Mouse (Mus musculus): ENCODE data around the gene Gclm.
A peak's percentile ranks its signal among the peaks of the same experiment; 100 is the strongest.

Gclm gene

DNA sequence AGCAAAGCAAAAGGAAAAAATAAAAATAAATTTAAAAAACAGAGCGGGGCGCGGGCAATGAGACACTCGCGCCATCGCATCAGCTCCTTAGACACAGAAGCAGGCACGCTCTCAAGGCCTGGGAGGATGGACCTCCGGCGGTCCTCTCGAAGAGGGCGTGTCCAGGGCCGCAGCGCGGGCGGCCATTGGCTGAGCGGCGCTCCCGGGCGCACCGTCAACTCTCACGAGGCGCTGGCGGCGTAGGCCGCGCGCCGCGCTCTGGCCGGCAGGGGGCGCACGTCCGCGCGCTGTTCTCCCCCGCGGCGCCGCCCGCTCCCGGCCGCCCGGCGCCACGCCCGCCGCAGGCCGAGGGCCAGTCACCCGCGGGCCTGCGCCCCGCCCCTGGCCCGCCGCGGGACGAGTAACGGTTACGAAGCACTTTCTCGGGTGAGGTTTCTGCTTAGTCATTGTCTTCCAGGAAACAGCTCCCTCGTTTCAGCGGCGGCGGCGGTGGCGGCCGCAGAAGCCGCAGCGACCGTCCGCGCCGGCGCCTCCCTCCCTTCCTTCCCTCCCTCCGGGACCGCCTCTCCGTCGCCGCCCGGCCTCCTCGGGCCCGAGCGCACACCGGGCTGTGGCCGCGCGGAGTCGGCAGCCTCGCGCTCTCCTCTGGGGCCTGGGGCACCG is at the start of gene Gclm:
Gene Gclm (plus strand): TSS at position 343 of the 663 bp plus-strand sequence.
- DNase-seq (ENCODE audit: low read depth, low spot score), result peak; percentile 96
- H3K27me3 ChIP-seq (ENCODE audit: control insufficient read depth, insufficient read depth, low read length, poor library complexity, severe bottlenecking), result no peaks in the 10 kb centered on the region
- H3K36me3 ChIP-seq (ENCODE audit: control insufficient read depth, insufficient read depth, low read length, poor library complexity, severe bottlenecking), result no peaks in the 10 kb centered on the region

- Histone ChIP-seq H3K36me3 (ENCODE audit: control insufficient read depth, insufficient read depth, low read length, poor library complexity, severe bottlenecking) (no peaks in the 10 kb centered on the region), H3K27me3 (ENCODE audit: control insufficient read depth, insufficient read depth, low read length, poor library complexity, severe bottlenecking) (no peaks in the 10 kb centered on the region)
- no peak for DNase-seq (ENCODE audit: low read depth, low spot score)
Observed at GRCm38 (mm10) chr3:122196621-122197298, 48.6 kb upstream of the Gclm start.

- no peaks in the 10 kb centered on the region for H3K36me3 ChIP-seq (ENCODE audit: control insufficient read depth, insufficient read depth, low read length, poor library complexity, severe bottlenecking)
- DNase-seq (ENCODE audit: low read depth, low spot score), result no peak
- no peaks in the 10 kb centered on the region for H3K27me3 ChIP-seq (ENCODE audit: control insufficient read depth, insufficient read depth, low read length, poor library complexity, severe bottlenecking)
Observed at GRCm38 (mm10) chr3:122198532-122198931, 46.8 kb upstream of the Gclm start.

DNA sequence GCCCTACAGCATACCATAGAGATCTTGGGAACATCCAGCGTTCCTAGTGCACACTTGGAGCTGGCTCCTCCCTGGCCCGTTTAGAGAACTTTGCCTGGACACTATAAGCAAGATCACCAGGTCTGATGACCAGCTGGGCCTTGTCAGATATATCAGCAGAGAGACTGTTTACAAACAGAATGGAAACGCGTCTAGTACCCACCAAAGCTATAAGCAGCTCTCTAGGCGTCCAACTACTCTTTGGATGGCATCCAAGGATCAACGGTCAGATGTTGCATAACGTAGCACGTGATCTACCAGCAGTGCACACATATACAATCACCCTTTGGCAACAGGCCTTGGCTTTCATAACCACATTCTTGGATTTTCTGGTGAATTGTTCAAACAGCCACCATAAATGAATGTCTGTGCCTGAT is 46.4 kb upstream of the Gclm start:
- H3K36me3 ChIP-seq (ENCODE audit: control insufficient read depth, insufficient read depth, low read length, poor library complexity, severe bottlenecking), result no peaks in the 10 kb centered on the region
- H3K27me3 ChIP-seq (ENCODE audit: control insufficient read depth, insufficient read depth, low read length, poor library complexity, severe bottlenecking), result no peaks in the 10 kb centered on the region
- DNase-seq (ENCODE audit: low read depth, low spot score), result no peak

DNA sequence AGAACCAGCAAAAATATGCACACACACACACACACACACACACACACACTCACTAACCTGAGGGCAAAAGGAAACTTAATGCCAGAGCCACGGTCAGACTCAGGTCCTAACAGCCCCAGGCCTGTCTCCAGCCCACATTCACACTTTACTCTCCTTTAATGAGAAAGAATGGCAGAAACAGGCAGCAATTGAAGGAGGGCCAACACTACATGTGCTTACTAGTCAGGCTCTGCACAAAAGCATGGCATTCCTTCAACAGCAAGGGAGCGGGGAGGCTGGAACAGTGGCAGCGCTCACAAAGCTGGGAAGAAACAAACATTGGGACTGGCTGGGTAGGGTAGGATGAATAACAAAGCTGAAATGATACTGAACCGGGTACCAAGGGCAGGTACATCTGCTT is 45.8 kb upstream of the Gclm start:
- no peak for DNase-seq (ENCODE audit: low read depth, low spot score)
- Histone ChIP-seq H3K36me3 (ENCODE audit: control insufficient read depth, insufficient read depth, low read length, poor library complexity, severe bottlenecking) (no peaks in the 10 kb centered on the region), H3K27me3 (ENCODE audit: control insufficient read depth, insufficient read depth, low read length, poor library complexity, severe bottlenecking) (no peaks in the 10 kb centered on the region)

GRCm38 (mm10) chr3:122200017-122200416 is 45.3 kb upstream of the Gclm start:
- DNase-seq (ENCODE audit: low read depth, low spot score), result no peak
- Histone ChIP-seq H3K27me3 (ENCODE audit: control insufficient read depth, insufficient read depth, low read length, poor library complexity, severe bottlenecking) (no peaks in the 10 kb centered on the region), H3K36me3 (ENCODE audit: control insufficient read depth, insufficient read depth, low read length, poor library complexity, severe bottlenecking) (no peaks in the 10 kb centered on the region)

GRCm38 (mm10) chr3:122200447-122200846 is 44.9 kb upstream of the Gclm start:
- DNase-seq (ENCODE audit: low read depth, low spot score), result no peak

DNA sequence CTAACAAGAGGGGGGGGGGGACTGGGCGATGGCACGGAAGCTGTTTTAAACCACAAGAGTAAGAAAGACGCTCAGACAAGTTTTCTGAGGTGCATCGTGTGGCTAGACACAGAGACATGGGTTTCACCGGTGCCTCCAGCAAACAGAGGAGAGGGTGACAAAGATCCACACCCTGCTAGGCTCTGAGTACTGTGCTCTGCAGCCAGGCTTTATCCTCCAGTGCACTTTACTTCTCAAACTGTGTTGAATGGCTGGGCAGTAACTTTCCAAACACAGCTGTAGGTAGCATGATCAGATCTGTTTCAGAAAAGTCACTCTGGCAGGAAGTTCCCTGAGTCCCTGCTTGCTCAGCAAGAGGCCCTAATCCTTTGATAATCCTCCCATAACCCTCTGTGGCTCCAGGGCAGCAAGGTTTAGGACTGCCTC is 43.0 kb upstream of the Gclm start:
- DNase-seq (ENCODE audit: low read depth, low spot score), result no peak
- H3K27me3 ChIP-seq (ENCODE audit: control insufficient read depth, insufficient read depth, low read length, poor library complexity, severe bottlenecking), result no peaks in the 10 kb centered on the region
- no peaks in the 10 kb centered on the region for H3K36me3 ChIP-seq (ENCODE audit: control insufficient read depth, insufficient read depth, low read length, poor library complexity, severe bottlenecking)

More at GRCm38 (mm10) chr3:122200447-122200846, 44.9 kb upstream of the Gclm start:
- Histone ChIP-seq H3K27me3 (ENCODE audit: control insufficient read depth, insufficient read depth, low read length, poor library complexity, severe bottlenecking) (no peaks in the 10 kb centered on the region), H3K36me3 (ENCODE audit: control insufficient read depth, insufficient read depth, low read length, poor library complexity, severe bottlenecking) (no peaks in the 10 kb centered on the region)

DNA sequence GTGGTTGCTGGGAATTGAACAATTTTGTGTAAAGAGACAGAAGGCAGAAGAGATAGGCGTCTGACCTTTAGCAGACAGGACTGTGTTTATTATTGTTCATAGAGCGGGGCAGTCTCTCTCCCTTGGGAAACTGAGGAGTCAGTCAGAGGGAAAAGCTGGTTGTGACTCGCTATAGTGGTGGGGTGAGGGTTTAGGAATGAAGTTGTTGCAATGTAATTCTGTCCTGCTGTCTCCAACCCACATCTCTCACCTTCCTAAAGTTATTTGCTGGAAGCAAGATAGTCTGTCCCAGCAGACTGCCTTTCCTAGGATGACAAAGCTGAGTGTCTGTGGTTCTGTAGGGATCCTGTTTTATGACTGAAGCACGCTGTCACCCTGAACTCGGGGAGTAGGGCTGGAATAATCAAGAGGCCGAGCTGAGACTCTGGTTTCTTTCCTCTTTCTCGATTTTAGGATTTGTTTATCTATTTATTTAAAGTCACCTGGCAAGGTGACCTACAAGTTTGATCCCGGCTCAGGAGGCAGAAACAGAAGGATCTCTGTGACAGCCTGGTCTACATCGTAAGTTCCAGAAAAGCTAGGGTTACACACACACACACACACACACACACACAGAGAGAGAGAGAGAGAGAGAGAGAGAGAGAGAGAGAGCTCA is 41.6 kb upstream of the Gclm start:
- H3K36me3 ChIP-seq (ENCODE audit: control insufficient read depth, insufficient read depth, low read length, poor library complexity, severe bottlenecking), result no peaks in the 10 kb centered on the region
- no peaks in the 10 kb centered on the region for H3K27me3 ChIP-seq (ENCODE audit: control insufficient read depth, insufficient read depth, low read length, poor library complexity, severe bottlenecking)
- no peak for DNase-seq (ENCODE audit: low read depth, low spot score)

- Histone ChIP-seq H3K27me3 (ENCODE audit: control insufficient read depth, insufficient read depth, low read length, poor library complexity, severe bottlenecking) (no peaks in the 10 kb centered on the region), H3K36me3 (ENCODE audit: control insufficient read depth, insufficient read depth, low read length, poor library complexity, severe bottlenecking) (no peaks in the 10 kb centered on the region)
- DNase-seq (ENCODE audit: low read depth, low spot score), result no peak
Observed at GRCm38 (mm10) chr3:122205753-122206152, 39.6 kb upstream of the Gclm start.

DNA sequence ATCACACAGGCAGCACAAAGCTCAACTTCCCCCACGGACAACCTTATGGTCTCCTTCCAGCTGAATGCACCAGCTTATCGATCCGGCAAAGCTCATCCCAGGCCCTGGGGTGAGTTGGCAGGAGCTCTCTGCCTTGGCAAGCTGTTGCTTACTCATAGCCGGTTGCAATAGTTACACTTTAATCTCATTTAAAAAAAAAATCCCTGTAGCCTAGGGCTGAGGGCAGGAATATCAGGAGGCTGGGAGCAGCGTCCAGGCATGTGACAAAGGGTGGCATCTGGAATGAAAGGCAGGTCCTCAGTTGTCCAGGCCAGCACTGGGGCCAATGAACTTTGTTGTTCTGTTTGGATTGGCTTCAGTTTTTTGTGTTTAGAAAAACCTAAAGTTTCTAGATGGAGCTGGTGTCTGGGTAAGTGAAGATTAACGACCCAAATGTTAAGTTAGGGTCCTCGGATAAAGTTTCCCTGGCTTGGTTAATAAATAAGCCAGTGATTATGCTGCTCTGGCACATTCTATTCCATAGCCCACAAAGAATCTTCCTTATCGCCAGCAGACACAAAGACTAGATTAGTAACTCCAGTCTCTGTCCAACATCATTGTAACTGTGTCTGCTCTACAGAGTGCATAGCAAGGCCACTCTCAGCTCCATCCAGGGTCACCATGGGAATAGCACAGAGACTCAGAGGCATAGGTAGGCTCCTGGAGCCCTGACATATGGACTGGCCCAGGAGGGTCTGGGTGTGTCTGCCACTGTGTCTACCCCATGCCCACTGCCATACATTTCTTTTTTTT is 38.9 kb upstream of the Gclm start:
- DNase-seq (ENCODE audit: low read depth, low spot score), result no peak
- Histone ChIP-seq H3K27me3 (ENCODE audit: control insufficient read depth, insufficient read depth, low read length, poor library complexity, severe bottlenecking) (no peaks in the 10 kb centered on the region), H3K36me3 (ENCODE audit: control insufficient read depth, insufficient read depth, low read length, poor library complexity, severe bottlenecking) (no peaks in the 10 kb centered on the region)

- H3K36me3 ChIP-seq (ENCODE audit: control insufficient read depth, insufficient read depth, low read length, poor library complexity, severe bottlenecking), result no peaks in the 10 kb centered on the region
- no peaks in the 10 kb centered on the region for H3K27me3 ChIP-seq (ENCODE audit: control insufficient read depth, insufficient read depth, low read length, poor library complexity, severe bottlenecking)
- DNase-seq (ENCODE audit: low read depth, low spot score), result no peak
Observed at GRCm38 (mm10) chr3:122207766-122208165, 37.6 kb upstream of the Gclm start.

DNA sequence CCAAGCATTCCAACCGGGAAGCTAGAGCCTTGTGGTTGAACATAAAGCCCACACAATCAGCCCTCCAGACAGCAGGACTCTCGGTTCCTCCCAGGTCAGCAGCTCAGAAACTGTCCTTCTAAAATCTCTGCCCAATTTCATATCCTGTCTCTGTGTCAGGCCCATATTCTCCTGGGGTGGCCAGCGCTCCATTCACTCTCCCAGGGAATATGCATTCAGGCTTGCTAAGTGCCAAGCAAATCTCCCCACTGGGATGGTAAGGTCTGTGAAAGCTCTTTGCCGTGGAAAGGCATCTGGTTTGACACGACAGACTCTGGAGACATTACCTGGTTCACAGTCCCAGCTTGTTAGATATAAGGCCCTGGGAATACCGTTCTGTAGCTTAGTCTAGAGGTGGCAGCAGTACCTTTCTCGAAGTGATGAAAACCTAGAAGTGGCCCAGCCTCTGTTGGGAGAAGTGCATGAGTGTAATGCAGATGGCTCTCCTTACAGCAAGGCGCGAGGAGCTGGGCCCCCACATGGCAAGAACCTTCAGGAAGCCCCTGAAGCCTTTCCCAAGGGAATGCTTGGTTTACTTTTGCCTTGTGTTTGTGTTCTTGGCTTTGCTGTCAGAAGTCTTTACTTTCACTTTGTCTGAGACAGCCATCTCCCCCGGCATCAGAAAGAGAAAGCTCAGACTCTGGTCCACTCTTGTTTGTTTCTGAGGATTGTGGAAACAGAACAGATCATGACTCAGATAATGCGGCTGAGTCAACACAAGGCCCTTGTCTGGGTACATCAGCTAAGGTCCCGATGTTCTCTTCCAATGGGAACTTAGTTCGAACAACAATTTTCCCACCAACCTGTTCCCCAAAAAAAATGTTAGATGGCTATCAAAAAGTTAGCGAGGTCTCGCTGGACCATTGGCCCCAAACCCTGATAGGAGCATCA is 36.8 kb upstream of the Gclm start:
- DNase-seq (ENCODE audit: low read depth, low spot score), result no peak
- no peaks in the 10 kb centered on the region for H3K36me3 ChIP-seq (ENCODE audit: control insufficient read depth, insufficient read depth, low read length, poor library complexity, severe bottlenecking)
- no peaks in the 10 kb centered on the region for H3K27me3 ChIP-seq (ENCODE audit: control insufficient read depth, insufficient read depth, low read length, poor library complexity, severe bottlenecking)

DNA sequence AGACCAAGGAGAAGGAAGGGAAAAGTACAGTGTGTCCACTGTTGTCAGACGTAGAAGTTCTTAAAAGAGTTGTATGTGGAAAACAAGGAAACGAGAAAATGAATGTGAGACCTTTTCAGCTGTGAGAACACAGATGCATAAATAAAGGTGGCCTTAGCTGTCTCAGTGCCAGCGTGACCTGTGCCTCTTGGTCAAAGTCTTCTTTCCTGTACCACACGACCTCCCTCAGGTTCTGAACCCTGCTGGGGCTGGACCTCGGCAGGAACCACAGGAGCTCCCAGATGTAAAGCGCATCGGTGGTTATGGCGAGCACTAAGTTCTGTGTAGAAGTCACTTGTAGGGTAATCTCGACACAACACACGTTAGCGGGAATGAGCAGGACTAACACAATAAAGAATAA is 35.8 kb upstream of the Gclm start:
- no peak for DNase-seq (ENCODE audit: low read depth, low spot score)
- Histone ChIP-seq H3K27me3 (ENCODE audit: control insufficient read depth, insufficient read depth, low read length, poor library complexity, severe bottlenecking) (no peaks in the 10 kb centered on the region), H3K36me3 (ENCODE audit: control insufficient read depth, insufficient read depth, low read length, poor library complexity, severe bottlenecking) (no peaks in the 10 kb centered on the region)

Measured in splenic B cell, adult 2 months (primary cell).